Mouse (Mus musculus) embryonic facial prominence, embryonic 10.5 days (tissue): ENCODE measurements around the gene Tlr6. TPM values are rescaled to one million over a fixed set of nuclear protein-coding genes. Genes with fewer than 3 reads are reported as not detected.

ENCODE experiments used
- DNase-seq: peaks from one replicate; pipeline ENCODE4 v3.0.0-alpha.2; 2017; ENCODE audit warnings: low spot score
- H3K27ac ChIP-seq: fragments of 300-500 bp; sonication (generic); replicated peaks from 2 replicates; pipeline ENCODE4 v1.5.1; 2016; ENCODE audit warnings: mild to moderate bottlenecking
- H3K27me3 ChIP-seq: fragments of 300-500 bp; sonication (generic); replicated peaks from 2 replicates; pipeline ENCODE4 v1.6.1; 2016; ENCODE audit warnings: low read depth, mild to moderate bottlenecking; ENCODE audit not compliant: poor library complexity, severe bottlenecking
- H3K36me3 ChIP-seq: fragments of 300-500 bp; sonication (generic); replicated peaks from 2 replicates; pipeline ENCODE4 v1.6.1; 2016; ENCODE audit warnings: mild to moderate bottlenecking, moderate library complexity
- H3K4me1 ChIP-seq: fragments of 300-500 bp; sonication (generic); 2 replicates; pipeline ENCODE4 v1.6.1; 2016
- H3K4me3 ChIP-seq: fragments of 300-500 bp; sonication (generic); 2 replicates; pipeline ENCODE4 v1.5.1; 2016; ENCODE audit warnings: mild to moderate bottlenecking, moderate library complexity
- H3K9me3 ChIP-seq: fragments of 300-500 bp; sonication (generic); 2 replicates; pipeline ENCODE4 v1.6.1; 2016; ENCODE audit warnings: mild to moderate bottlenecking
- WGBS: fragments of 180-500 bp; shearing (Covaris S2); methylation state at CpG from one replicate; pipeline ENCODE4 v1.1.7; 2016; 5-methylcytosine and 5-hydroxymethylcytosine counted together
- polyA plus RNA-seq: library from polyadenylated mRNA; unstranded; fragments of >200 nt; fragmentation: Nextera tagmentation; extraction: Ambion mirVana; gene quantifications from 2 replicates; pipeline ENCODE4 v1.2.1, GENCODE M21; 2016

Tlr6 gene
- polyA plus RNA-seq, 1 experiment from 2014 or later: 0.30 TPM

DNA sequence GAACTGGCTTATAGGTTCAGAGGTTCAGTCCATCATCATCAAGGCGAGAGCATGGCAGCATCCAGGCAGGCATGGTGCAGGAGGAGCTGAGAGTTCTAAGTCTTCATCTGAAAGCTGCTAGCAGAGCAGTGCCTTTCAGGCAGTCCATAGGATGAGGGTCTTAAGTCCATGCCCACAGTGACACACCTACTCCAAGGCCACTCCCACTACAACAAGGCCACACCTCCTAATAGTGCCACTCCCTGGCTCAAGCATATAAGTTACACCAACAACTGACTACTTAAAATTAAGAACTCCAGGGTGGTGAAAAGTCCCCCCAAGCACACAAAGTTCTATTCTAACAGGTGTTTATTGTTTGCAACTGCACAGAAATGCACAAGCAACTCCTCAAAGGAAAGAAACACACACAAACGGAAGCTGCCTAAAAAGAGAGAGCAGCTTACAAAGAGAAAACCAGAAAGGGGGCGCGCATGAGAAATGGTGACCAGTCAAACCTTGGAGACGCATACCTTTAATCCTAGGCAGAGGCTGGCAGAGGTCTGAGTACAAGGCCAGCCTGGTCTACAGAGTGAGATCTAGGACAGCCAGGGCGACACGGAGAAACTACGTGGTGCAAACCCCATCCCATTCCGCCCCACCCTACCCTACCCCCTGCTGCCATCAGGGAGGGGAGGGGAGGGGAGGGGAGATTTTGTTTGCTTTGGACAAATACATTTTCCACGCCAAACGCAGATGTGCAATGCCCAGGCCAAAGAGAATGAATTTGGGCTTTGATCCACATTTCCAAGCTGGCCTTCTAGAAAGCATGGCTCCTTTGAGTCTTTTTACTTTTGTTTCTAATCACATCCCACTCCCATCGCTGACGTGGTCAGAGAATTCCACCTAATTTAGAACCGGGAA, 9.3 kb upstream of the Tlr6 start:
- Histone ChIP-seq H3K9me3 (no peaks in the 10 kb centered on the region), H3K4me1 (peaks cover 16% of the 10 kb centered on the region), H3K27ac (peak overlapping the region; percentile 85), H3K36me3 (no peaks in the 10 kb centered on the region), H3K27me3 (no peaks in the 10 kb centered on the region; the same call in 1 of the 2 replicates), H3K4me3 (peak overlapping the region; percentile 65)
- DNase-seq: peak; percentile 37
- WGBS: 2% methylated on average over 14 of the region's 14 CpGs

DNA sequence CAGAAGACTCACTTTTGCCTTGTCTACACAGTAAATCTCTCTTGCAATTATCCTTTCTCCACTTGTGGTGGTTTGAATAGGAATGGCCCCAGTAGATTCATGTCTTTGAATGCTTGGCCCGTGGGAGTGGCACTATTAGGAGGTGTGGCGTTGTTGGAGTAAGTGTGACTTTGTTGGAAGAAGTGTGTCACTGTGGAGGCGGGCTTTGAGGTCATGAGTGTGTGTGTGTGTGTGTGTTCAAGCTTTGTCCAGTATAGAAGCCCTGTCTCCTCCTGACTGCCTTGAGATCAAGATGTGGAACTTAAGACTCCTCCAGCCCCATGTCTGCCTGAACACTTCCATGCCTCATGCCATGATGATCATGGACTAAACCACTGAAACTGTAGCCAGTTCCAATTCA, 3.8 kb upstream of the Tlr6 start:
- DNase-seq: no peak
- H3K27ac ChIP-seq: no peak overlapping the region
- no peaks in the 10 kb centered on the region for H3K36me3 ChIP-seq
- no peak overlapping the region for H3K4me3 ChIP-seq
- H3K27me3 ChIP-seq: no peaks in the 10 kb centered on the region
- H3K9me3 ChIP-seq: no peaks in the 10 kb centered on the region
- WGBS: 89% methylated on average over 3 of the region's 3 CpGs
- peaks cover under 1% of the 10 kb centered on the region; the same call in 1 of the 2 replicates for H3K4me1 ChIP-seq

DNA sequence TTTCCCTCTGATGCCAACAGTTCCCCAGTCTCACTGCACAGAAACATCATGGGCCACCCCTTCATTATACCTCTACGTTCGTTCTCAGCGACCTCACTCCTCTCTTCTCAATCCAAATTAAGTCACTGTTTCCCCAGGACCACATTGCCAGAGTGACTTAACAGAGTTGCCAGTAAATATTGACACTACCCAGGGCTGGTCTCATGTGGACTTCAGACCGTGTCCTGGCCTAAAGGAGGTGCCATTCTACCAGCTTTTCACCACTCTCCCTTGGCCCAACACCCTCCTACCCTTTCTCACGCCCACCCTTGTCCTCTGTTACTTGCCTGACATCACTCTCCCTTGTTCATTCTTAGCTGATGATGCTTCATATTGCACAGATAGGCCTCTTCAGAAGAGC, 3.4 kb upstream of the Tlr6 start:
- no peak overlapping the region for H3K27ac ChIP-seq
- WGBS: 84% methylated on average over 5 of the region's 5 CpGs
- no peak for DNase-seq
- no peaks in the 10 kb centered on the region for H3K27me3 ChIP-seq
- no peaks in the 10 kb centered on the region for H3K9me3 ChIP-seq
- H3K4me1 ChIP-seq: no peaks in the 10 kb centered on the region
- H3K4me3 ChIP-seq: no peak overlapping the region
- no peaks in the 10 kb centered on the region for H3K36me3 ChIP-seq

DNA sequence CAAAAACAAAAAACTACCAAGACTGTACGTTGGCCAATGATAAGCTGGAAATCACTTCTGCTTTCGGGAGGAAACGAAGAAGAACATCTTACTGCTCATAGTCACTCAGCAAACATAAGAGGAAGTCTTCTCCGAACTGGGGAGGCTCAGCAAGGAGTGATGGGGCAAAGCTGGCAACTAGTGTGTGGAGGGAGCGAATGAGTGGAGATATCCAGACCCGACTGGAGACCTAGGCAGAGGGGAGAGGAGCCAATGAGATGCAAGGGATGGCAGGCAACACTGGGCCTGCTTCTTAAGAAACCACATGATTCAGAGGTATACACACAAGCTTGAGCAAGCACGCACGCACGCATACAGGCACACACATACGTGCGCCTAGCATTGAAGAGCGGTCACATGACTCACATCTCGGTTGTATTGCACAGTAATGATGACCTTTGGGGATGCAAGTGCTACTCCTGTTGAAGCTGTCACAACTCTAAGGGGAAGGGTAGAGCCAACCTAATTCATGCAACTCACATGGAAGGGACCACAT, 1.0 kb upstream of the Tlr6 start:
- no peak for DNase-seq
- no peaks in the 10 kb centered on the region for H3K36me3 ChIP-seq
- no peaks in the 10 kb centered on the region for H3K27me3 ChIP-seq
- H3K4me1 ChIP-seq: no peaks in the 10 kb centered on the region
- H3K4me3 ChIP-seq: no peak overlapping the region
- WGBS: 92% methylated on average over 13 of the region's 13 CpGs
- H3K27ac ChIP-seq: no peak overlapping the region
- H3K9me3 ChIP-seq: no peaks in the 10 kb centered on the region

DNA sequence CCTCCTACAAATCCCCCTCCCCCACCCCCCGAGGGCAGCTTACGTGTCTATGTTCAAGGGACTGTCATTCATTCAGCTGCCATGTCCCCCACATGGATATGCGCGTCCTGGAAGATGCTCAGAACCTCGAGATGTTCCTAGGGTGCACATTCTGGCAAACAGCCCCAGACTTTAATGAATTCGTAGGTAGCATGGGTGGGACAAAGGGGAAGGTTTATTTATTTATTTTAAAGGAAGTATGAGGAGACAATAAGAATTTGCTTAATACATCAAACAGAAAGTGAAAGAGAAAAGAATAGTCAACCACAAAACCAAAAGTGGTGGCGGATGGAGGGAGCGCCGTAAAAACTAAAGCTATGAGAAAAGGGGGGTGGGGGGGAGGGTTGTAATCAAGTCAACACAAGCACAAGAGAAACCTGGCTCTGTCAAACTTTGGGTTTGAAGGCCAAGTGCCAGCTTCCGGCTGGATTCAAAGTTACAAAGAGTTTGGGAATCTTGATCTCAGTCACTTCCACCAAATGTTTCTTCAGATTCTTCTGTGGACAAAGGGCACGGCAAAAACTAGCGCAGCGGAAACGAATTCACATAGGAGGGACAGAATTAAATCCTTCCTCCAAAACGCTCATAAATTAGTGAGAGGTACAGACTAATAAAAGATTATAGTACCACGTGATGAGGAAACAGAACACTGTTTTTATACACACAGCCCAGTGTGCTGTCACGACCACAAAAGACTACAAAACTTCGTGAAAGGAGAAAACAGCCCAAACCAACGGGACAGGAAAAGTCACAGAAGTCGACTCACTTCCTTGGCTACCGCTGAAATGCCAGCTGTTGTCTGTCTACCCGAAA, 680 bp downstream of the Tlr6 start:
- H3K27ac ChIP-seq: no peak overlapping the region
- H3K9me3 ChIP-seq: no peaks in the 10 kb centered on the region
- no peaks in the 10 kb centered on the region for H3K27me3 ChIP-seq
- no peaks in the 10 kb centered on the region for H3K36me3 ChIP-seq
- no peak for DNase-seq
- H3K4me3 ChIP-seq: no peak overlapping the region
- no peaks in the 10 kb centered on the region for H3K4me1 ChIP-seq
- WGBS: 85% methylated on average over 22 of the region's 22 CpGs

DNA sequence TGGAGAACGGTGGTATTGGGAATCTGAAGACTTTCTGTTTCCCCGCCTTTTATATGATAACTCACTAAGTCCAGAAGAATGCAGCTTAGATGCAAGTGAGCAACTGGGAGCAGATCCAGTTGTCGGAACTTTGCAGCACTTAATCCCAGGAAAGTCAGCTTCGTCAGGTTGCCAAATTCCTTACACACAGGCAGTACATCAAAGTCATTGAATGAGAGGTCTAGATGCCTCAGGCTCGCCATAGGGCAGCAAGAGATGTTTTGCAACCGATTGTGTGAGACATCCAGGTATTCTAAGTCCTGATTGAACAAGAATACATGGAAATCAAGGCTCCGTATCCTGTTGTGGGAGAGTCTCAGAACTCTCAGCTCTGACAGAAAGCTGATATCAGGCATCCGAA, 5.0 kb downstream of the Tlr6 start:
- H3K4me3 ChIP-seq: no peak overlapping the region
- WGBS: 84% methylated on average over 8 of the region's 8 CpGs
- no peaks in the 10 kb centered on the region for H3K4me1 ChIP-seq
- no peaks in the 10 kb centered on the region for H3K36me3 ChIP-seq
- H3K27me3 ChIP-seq: no peaks in the 10 kb centered on the region
- no peak for DNase-seq
- H3K9me3 ChIP-seq: no peaks in the 10 kb centered on the region
- no peak overlapping the region for H3K27ac ChIP-seq

DNA sequence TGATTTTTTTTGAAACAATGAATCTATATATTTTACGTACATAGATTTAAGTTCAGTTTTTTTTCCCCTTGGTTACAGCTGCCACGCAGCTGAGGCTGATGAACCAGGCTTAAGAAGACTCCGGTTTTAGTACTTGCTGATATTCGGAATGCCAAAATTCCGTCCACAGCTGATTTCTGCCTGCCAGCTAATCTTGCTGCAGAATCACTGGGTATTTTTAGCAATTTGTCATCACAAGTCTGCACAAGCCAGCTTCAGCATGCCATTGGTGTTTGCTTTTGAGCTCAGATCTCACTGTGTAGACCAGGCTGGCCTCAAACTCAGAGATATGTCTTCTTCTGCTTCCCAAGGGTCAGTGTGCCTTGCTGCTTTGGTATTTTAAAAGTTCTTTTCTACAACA, 8.4 kb downstream of the Tlr6 start:
- DNase-seq: no peak
- Histone ChIP-seq H3K4me3 (no peak overlapping the region), H3K27me3 (no peaks in the 10 kb centered on the region), H3K27ac (no peak overlapping the region), H3K4me1 (no peaks in the 10 kb centered on the region), H3K36me3 (no peaks in the 10 kb centered on the region), H3K9me3 (no peaks in the 10 kb centered on the region)
- WGBS: 88% methylated on average over 5 of the region's 5 CpGs

DNA sequence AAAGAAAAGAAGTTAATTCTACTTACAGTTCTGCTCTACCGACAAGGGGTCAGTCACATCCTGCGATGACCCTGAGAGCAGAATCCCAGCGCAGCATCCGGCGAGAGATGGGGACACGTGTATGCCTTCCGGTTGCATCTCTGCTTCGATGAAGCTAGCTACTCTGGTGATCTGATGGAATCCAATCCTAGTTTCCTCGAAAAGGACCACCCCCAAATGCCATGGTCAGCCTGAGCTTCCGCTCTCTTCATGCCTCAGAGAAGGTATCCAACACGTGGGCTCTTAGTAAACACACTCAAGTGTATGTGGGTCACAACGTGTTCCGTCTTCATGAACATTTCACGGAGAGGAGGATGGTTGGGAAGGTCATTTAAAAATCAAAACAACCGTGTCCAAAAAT, 27.1 kb downstream of the Tlr6 start:
- H3K27me3 ChIP-seq: no peaks in the 10 kb centered on the region
- H3K36me3 ChIP-seq: no peaks in the 10 kb centered on the region
- H3K27ac ChIP-seq: no peak overlapping the region
- H3K4me3 ChIP-seq: no peak overlapping the region
- WGBS: 88% methylated on average over 15 of the region's 15 CpGs
- H3K4me1 ChIP-seq: no peaks in the 10 kb centered on the region
- H3K9me3 ChIP-seq: 0 out of 2 replicates have a peak, but pooled peaks cover under 1% of the 10 kb centered on the region
- DNase-seq: no peak

DNA sequence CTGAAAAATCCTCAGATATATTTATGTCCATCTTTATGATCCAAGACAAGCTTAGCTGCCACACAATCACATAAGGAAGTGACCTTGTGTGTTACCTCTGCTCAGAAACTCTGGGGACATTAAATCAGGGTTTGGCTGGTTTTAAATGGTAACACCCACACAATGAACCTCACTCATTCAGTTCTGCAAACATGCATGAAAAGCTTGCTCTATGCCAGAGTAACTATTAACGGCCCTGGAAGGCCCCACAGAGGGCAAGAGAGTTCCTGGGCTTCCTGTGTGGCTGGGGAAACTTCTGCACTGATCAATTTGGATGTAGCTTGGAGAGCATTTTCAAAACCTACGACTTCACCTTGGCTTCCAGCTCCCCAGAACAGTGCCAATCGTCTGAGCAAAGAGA, 27.7 kb downstream of the Tlr6 start:
- Histone ChIP-seq H3K9me3 (no peaks in the 10 kb centered on the region), H3K4me3 (no peak overlapping the region), H3K27ac (no peak overlapping the region), H3K27me3 (no peaks in the 10 kb centered on the region), H3K4me1 (no peaks in the 10 kb centered on the region), H3K36me3 (no peaks in the 10 kb centered on the region)
- DNase-seq: no peak
- 72% methylated on average over 3 of the region's 3 CpGs for WGBS

DNA sequence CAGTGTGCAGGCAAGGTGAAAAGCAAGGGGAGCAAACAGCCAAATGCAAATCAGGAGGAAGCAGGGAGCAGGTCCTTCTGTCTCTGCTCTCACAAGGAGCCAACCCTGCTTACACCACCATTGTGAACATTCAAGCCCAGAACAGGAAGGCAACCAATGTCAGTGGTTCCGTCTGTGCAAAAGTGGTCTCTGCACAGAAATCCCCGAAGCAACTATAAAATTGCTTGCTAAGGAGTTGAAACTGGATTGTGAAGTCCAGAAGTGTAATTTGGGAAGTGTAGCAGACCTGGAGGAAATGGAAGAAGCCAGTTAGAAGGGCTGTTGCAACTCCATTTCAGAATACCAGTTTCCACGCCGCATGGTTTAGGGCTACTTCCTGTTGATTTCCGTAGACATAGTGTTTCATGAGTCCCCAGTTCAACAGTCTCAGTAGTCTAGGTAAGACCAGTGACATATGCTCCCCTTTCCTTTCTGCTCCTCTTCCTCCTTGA, 37.0 kb downstream of the Tlr6 start:
- 90% methylated on average over 5 of the region's 5 CpGs for WGBS
- Histone ChIP-seq H3K9me3 (no peaks in the 10 kb centered on the region), H3K36me3 (no peaks in the 10 kb centered on the region), H3K4me3 (no peak overlapping the region), H3K27ac (no peak overlapping the region), H3K27me3 (no peaks in the 10 kb centered on the region), H3K4me1 (no peaks in the 10 kb centered on the region)
- no peak for DNase-seq

DNA sequence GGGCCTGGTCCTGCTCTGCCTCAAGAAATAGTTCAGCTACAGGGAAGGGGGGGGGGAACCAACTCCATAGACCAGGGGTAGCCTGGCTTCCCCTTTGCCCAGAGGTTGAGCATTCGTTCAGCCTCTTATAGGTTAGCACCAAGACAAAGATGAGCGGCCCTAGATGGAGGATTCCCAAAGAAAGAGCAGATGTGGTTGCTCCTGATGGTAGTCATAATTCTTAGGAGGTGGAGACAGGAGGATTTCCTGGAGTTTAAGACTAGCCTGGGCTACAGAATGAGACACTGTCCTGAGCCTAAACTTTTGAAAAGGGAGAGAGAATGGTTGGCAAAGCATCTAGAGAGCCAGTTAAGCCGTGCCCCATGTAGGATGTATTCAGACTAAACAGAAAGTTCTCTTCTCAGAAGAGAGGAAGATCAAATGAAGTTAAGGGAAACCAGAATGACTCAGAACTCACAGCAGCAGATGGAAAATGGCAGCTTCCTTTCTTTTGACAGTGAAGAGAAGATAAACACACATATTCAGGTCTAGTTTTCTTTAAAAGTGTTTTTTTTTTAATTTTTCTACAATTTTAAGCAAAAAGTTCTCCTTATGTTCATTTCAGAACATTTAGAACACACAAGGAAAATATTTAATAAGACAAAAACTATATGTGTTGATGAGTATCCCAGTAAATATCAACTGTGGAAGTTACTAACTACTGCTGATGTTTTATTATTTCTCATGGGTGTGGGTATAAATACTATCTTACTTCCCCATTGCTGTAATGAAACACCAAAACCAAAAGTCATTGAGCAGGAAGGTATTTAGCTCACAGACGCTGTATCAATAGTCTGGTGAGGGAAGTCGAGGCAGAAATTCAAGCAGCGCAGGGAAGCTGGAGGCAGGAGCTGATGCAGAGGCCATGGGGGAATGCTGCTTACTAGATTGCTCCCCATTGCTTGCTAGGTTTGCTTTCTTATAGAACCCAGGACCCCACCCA, 41.0 kb downstream of the Tlr6 start:
- Histone ChIP-seq H3K27me3 (no peaks in the 10 kb centered on the region), H3K27ac (no peak overlapping the region), H3K4me3 (no peak overlapping the region), H3K36me3 (no peaks in the 10 kb centered on the region), H3K9me3 (peaks cover 8% of the 10 kb centered on the region; the same call in 1 of the 2 replicates), H3K4me1 (no peaks in the 10 kb centered on the region)
- DNase-seq: no peak
- 92% methylated on average over 6 of the region's 6 CpGs for WGBS
